Mouse (Mus musculus) gastrocnemius, postnatal 14 days (tissue): ENCODE measurements around the gene Dvl2. TPM values are rescaled to one million over a fixed set of nuclear protein-coding genes. Genes with fewer than 3 reads are reported as not detected.
"Not testable (repeated sequence)": the region's sequence is repeated elsewhere in the genome, so short reads cannot be mapped to it uniquely, and the experiment has no call there.

Experiments used
- DNase-seq: peaks from one replicate; pipeline ENCODE4 v3.0.0; 2021; ENCODE audit warnings: mixed read lengths
- intact Hi-C: fragments of 180-260 bp; cut with DNase I; formaldehyde crosslinking; loops from one replicate; pipeline ENCODE4 v1.15.1; 2025; ENCODE audit warnings: low total_unique reads
- total RNA-seq, 2 experiments: library from RNA; stranded (reverse); gene quantifications; 2 replicates each; pipeline ENCODE4 v1.2.3; 2021

The Dvl2 gene
- total RNA-seq, 2 experiments from 2014 or later, result 5.1 to 7.8 TPM

DNA sequence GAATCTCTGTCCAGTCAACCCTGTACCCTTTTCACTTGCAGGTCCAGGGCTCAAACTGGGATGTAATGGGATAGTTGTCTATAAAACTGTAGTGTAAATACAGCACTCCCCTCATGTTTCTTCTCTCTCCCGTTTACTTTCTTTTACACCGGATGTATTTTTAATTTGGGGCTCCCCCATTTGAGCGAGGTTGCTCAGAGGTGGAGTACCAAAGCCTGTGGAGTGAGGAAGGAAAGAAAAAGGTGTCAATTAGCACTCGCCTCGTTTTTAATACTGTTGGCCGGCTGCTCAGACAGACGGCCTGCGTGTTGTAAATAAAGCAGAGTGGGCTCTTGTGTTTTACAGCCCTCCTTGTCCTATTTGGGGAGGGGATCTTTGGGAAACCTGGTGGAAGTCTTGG is 729 bp upstream of the Dvl2 start:
- no peak for DNase-seq
- intact Hi-C loops, result loop anchor here (10.0 kb wide), 1 partner anchor 65 kb away; the partner anchor contains the start of gene Ybx2

GRCm38 (mm10) chr11:70001159-70001558 is 764 bp downstream of the Dvl2 start:
- DNase-seq, result no peak
- intact Hi-C loops, result loop anchor here (10.0 kb wide), 1 partner anchor 66 kb away; the partner anchor contains the start of gene Ybx2

DNA sequence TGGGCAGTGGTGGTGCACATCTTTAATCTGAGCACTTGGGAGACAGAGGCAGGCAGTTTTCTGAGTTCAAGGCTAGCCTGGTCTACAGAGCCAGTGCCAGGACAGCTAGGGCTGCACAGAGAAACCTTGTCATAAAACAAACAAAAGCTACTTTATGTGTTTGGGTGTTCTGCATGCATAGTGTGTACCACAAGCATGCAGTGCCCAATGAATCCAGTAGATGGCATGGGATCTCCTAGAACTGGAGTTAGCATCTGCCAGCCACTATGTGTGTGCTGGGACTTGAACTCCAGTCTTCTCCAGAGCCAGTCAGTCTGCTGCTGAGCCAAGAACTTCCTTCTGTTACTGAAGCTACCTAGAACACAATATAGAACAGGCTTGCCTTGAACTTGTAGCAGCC is 1.5 kb downstream of the Dvl2 start:
- intact Hi-C loops, result loop anchor here (10.0 kb wide), 1 partner anchor 67 kb away; the partner anchor contains the start of gene Ybx2
- DNase-seq, result no peak

DNA sequence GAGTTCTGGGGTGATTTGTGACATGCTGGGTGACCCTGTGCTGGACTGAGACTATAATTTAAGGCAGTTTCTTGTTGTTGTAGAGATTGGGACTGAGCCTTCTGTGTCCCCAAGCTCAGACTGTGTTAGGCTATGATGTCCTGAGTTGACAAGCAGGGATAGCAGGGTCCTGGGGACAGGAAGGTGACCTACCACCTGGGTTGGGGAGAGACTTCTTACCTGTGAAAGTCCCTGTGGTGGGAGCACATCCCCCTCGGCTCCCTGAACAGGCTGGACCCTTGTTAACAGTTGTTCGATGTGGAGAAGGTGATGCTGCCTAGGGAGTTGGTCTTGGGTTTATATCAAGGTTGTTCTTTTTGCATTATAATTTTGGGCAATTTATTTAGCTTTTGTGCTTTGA is 2.1 kb downstream of the Dvl2 start:
- intact Hi-C loops, result loop anchor here (10.0 kb wide), 1 partner anchor 68 kb away; the partner anchor contains the start of gene Ybx2
- no peak for DNase-seq

- intact Hi-C loops, result loop anchor here (10.0 kb wide), 1 partner anchor 71 kb away; the partner anchor contains the start of gene Ybx2
- no peak for DNase-seq
Measured at GRCm38 (mm10) chr11:70005521-70005920, 5.1 kb downstream of the Dvl2 start.

DNA sequence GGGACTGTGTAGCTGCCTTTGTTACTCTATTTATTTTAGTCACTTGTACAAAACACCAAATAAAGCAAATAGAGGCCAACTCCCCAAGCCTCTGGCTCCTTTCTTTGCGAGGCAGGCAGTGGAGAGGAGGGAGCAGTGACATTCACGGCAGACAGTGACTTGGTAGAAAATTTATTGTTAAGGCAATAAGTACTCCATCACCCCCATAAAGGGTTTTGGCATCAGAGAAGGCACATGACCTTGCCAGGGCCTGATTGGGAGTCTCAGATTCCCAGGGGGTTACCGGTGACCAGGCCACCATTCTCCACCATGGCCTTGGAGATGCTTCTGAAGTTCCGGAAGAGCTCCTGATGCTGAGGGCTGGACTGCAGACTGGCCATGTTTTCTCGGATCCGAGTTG is 9.6 kb downstream of the Dvl2 start:
- no peak for DNase-seq
- intact Hi-C loops, result no loop called here

DNA sequence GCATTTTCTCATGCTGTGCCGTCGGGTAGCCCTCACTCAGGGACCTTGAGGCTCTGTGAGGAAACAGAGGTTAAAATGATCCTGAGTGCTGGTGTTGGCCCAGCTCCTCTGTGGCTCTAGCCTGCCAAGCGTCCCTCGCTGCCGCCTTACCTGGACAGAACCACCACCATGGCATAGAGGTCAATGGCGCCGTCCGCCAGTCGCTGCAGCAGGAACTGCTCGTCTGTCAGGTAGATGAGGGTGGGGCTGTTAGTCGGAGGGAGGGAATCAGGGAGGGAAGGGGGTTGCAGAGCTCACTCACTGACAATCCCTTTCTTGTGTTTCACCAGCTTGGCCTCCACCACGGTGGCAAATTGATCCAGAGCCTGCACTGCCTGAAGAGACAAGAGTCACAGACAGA is 10.2 kb downstream of the Dvl2 start:
- intact Hi-C loops, result no loop called here
- no peak for DNase-seq

GRCm38 (mm10) chr11:70010961-70011360 is 10.6 kb downstream of the Dvl2 start:
- intact Hi-C loops, result no loop called here
- DNase-seq, result no peak

DNA sequence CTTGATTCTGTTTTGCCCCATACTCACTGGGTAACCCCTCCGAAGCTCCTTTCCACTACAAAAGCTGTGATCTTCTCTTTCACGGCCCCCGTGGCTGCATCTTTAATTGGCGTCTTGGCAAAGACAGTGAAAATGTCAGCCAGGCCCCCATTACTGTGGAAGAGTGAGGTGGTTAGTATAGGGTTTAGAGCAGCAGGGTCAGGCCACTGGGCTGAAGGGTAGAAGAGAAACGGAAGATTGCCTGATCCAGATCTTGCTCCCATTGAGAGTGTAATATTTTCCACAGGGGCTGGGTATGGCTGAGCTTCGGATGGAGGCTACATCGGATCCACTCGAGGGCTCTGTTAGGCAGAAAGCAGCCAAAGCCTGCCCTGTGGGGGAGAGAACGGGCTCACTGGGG is 12.5 kb downstream of the Dvl2 start:
- intact Hi-C loops, result no loop called here
- no peak for DNase-seq

DNA sequence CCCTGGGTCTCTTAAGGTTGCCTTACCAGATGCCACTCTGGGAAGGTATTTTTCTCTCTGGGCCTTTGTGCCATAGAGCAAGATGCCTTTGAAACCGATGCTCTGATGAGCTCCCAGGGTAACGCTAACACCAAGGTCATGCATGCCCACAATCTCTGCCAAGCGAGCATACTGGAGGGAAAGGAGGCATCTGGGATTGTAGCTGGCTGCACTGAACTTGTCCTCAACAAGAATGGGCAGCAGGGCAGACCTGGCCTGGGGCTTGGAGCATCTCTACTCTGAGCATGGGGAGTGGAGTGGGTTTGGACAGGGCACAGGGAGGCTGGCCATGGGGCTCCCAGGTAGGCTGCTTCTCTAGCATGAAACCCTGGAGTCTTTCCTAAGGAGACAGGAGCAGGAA is 13.0 kb downstream of the Dvl2 start:
- no peak for DNase-seq
- intact Hi-C loops, result no loop called here

DNA sequence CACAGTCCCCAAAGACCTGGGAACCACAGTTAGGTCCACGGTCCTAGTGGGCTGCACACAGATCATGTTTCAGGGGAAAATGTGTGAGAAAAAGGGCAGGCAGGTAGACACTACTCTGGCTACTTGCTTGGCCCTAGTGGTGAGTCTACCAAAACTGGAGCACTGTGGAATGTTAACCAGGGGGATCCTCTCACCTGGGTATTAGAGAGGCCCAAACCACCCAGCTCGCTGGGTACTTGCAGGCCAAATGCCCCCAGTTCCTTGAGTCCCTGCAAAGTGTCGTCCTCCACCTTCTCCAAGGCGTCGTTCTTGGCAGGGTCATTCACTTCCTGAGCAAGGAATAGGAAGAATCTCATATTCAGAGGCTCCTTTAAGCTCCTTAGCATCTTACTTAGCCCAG is 13.7 kb downstream of the Dvl2 start:
- intact Hi-C loops, result no loop called here
- no peak for DNase-seq

- peak; percentile 92 for DNase-seq
- intact Hi-C loops, result no loop called here
Measured at GRCm38 (mm10) chr11:70014880-70015558, 14.6 kb downstream of the Dvl2 start, which contains the start of gene Acadvl. TSS of gene Acadvl (minus strand) at chr11:70015411.

- DNase-seq, result no peak
- intact Hi-C loops, result no loop called here
Measured at GRCm38 (mm10) chr11:70015677-70016076, 15.3 kb downstream of the Dvl2 start.

DNA sequence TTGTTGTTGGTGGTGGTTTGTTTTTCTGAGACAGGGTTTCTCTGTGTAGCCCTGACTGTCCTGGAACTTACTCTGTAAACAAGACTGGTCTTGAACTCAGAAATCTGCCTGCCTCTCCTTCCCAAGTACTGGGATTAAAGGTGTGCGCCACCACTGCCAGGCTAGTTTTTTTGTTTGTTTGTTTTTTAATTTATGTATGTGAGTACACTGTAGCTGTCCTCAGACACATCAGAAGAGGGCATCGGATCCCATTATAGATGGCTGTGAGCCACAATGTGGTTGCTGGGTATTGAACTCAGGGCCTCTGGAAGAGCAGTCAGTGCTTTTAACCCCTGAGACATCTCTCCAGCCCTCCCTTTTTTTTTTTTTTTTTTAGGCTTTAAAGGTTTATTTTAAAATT is 15.8 kb downstream of the Dvl2 start:
- DNase-seq, intact Hi-C loops: not testable (repeated sequence)

DNA sequence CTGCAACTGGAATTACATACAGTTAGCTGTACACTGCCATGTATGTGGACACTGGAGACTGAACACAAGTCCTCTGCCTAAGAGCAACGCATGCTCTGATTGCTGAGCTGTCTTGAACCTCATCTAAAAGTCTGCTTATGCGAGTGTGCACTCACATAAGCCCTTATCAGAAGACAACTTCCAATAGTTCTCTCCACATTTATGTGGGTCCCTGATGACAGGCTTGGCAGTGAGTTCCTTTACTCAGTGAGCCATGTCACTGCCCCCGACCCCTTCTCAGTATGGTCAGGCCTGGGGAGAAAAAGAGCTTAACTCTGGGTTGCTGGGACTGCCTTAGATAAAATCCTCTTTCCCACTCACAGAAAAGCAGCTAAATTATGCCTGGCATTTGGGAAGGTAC is 16.3 kb downstream of the Dvl2 start, which contains the start of gene Dlg4:
Dlg4 (plus strand) TSS at position 274 of the 400 bp plus-strand sequence.
- DNase-seq, result no peak
- intact Hi-C loops, result no loop called here

GRCm38 (mm10) chr11:70017199-70017767 is 16.9 kb downstream of the Dvl2 start:
- intact Hi-C loops, result no loop called here
- DNase-seq, result no peak

DNA sequence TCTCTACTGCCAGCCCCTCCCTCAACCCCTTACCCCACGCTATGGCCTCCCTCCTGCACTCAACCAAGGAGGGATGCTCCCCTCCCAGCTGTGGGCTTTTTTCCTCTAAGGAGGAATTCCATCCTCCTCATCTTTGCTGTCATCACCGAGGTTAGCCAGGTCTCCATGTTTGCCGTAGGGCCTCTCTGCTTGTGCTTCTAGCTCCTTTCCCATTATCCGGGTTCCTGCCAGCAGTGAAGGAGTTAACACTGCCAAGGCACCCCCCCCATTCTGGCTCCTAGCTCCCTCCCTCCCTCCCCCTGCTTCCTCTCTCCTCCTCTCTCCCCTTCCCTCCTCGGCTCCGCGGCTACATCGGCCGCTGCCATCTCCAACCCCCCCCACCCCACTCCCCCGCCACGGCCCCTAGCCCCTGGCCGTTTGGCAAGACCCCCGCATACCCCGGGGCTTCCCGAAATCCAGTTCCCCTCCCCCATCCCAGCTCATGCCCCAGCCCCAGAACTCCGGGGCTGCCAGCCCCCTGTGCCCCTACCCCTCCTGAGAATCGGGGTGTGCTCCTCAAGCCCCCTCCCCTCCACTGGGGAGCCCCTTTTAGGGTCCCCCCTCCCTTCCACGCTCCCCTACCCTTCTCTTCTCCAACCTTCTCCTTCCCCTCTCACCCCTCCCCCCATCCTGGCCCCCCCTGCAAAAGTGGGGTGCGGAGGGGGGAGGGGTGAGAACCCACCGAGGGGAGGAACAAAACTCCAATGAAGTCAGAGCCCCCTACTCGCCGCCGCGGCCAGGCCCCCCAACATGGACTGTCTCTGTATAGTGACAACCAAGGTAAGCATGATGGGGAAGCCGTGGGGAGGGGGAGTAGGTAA is 18.0 kb downstream of the Dvl2 start:
- intact Hi-C loops, result no loop called here
- peak; percentile 68 for DNase-seq

DNA sequence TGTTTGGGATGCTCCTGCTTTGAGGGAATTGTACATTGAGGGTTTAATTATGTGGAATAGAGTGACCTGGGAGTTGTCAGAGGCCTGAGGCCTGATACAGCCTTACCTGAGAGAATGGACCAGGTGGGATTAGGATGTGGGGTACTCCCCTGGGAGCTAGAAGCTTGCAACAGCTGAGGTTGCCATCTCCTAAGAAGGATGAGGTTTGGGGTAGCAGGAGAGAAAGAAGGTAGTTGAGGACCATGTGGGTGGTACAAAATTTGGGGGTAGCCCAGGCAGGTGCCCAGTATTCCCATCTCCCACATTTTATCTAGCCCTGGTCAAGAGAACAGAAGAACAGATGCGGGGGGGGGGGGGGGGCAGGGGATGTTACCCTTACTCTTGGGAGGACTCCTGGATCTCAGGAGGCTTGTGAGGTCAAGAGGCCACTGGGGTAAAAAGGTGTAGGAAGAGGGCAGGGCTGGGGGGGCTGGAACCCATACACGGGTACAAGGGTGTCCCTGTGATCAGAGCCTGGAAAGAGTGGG is 19.2 kb downstream of the Dvl2 start:
- intact Hi-C loops, result no loop called here
- DNase-seq, result no peak

- no peak for DNase-seq
- intact Hi-C loops, result no loop called here
Measured at GRCm38 (mm10) chr11:70020022-70020631, 19.7 kb downstream of the Dvl2 start.
